ENCODE assay signal across 9 mouse cellular contexts in the genomic region with DNA sequence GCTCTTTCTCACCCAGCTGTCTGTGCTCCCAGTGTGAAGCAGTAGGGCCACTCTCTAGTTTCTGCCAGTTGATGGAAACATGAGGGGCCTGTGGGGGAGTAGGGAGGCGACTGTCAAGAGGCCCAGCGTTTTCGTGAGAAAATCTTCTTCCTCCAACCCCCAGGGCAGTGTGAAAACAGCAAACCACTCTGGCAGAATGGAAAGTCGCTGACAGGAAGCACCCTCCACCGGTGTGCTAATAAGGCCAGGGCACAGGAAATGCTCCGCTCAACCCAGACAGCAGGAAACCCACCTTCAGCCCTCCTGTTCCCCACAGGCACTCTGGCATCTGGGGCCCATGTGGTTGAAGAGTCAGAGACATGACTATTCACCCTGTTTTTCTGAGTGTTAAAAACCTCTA. TPM values are rescaled to one million over a fixed set of nuclear protein-coding genes. Genes with fewer than 3 reads are reported as not detected.
DNase-seq lines count a peak whose midpoint lies in the region; ATAC-seq lines count a peak whose summit lies in the region.
"Had no signal": no experiment of that assay in that cellular context is flagged by ENCODE, and none has a peak within 500 bp of the region (broad histone marks: within the 10 kb centered on the region; RNA-seq: fewer than 3 reads in every experiment).

TSS of gene Lax1 (minus strand) at position 212 of the 400 bp plus-strand sequence.

- DNase-seq in adrenal gland, postnatal 14 days: peak; percentile 37
- no peak for DNase-seq in adrenal gland, adult 2 months
- DNase-seq in T-cell, adult 2 months (ENCODE audit: low spot score): peak; percentile 83
- DNase-seq in spleen, postnatal 4 days (ENCODE audit: low spot score in 2 of 2): peak; percentile 52 to 75
- DNase-seq in cerebellum, postnatal 10 days: no peak
- no peak for DNase-seq in frontal cortex, postnatal 14 days (ENCODE audit: low spot score in 2 of 2)
- DNase-seq in gastrocnemius, postnatal 4 days (ENCODE audit: low spot score in 2 of 2): no peak
- DNase-seq: gastrocnemius, postnatal 25 days had no signal

- ATAC-seq in megakaryocyte, adult 5-6 weeks (ENCODE audit: poor library complexity, severe bottlenecking): peak; percentile 73

RNA-seq across cellular contexts. Expression of gene Lax1, which starts in this region (rescaled TPM):
- 0.82 and 7.1 TPM in 2 replicates for total RNA-seq in adrenal gland, postnatal 14 days (2021)
- under 1 TPM in 1 of 2 experiments, not detected in 1; 0.31 TPM for total RNA-seq in adrenal gland, adult 2 months (2021)
- polyA plus RNA-seq in adrenal gland, adult 2 months (2012; rRNA removed): 0.17 and 0.18 TPM in 2 replicates
- 0.96 and 1.0 TPM in 2 replicates for total RNA-seq in megakaryocyte, adult 5-6 weeks (2015)
- 1.8 and 3.0 TPM in 2 replicates for total RNA-seq in megakaryocyte, adult 5-6 weeks (2017)
- under 1 TPM; 0.34 to 0.56 TPM for total RNA-seq in gastrocnemius, postnatal 4 days (2021)

Comparison
In these comparisons a context has a peak if more than half of its experiments do, and no peak if none do; other contexts are left out.
1. DNase-seq: peak in adrenal gland, postnatal 14 days (single experiment), T-cell, adult 2 months (single experiment) and spleen, postnatal 4 days (2 of 2); none in adrenal gland, adult 2 months (single experiment), cerebellum, postnatal 10 days (0 of 2), frontal cortex, postnatal 14 days (0 of 2) and gastrocnemius, postnatal 4 days (0 of 2).